9 mouse cellular contexts compared by ENCODE assay signal in genomic region chr10:4266931-4267310, GRCm38 (mm10). TPM values are rescaled to one million over a fixed set of nuclear protein-coding genes. Genes with fewer than 3 reads are reported as not detected.
DNase-seq lines count a peak whose midpoint lies in the region; ATAC-seq and TF ChIP-seq lines count a peak whose summit lies in the region.
"Had no signal": no experiment of that assay in that cellular context is flagged by ENCODE, and none has a peak within 500 bp of the region (broad histone marks: within the 10 kb centered on the region; RNA-seq: fewer than 3 reads in every experiment).

No protein-coding gene starts in this region.

- H3K79me2 ChIP-seq in heart, adult 2 months (replicated peaks; ENCODE audit: control insufficient read depth, insufficient read depth, low read length), result no peaks in the 10 kb centered on the region

- no peaks in the 10 kb centered on the region for H3K9me3 ChIP-seq in embryonic facial prominence, embryonic 15.5 days (replicated peaks)
- no peaks in the 10 kb centered on the region for H3K9me3 ChIP-seq in hindbrain, embryonic 12.5 days (replicated peaks)
- no peaks in the 10 kb centered on the region for H3K9me3 ChIP-seq in limb, embryonic 14.5 days (ENCODE audit: control insufficient read depth, low read length)
- H3K9me3 ChIP-seq in neural tube, embryonic 14.5 days (ENCODE audit: control insufficient read depth, low read length), result no peaks in the 10 kb centered on the region
- H3K9me3 ChIP-seq: G1E had no signal

- H3K4me2 ChIP-seq in embryonic facial prominence, embryonic 15.5 days (replicated peaks), result peak overlapping the region; percentile 97
- peak overlapping the region; percentile 83 for H3K4me2 ChIP-seq in hindbrain, embryonic 12.5 days (replicated peaks)
- peak overlapping the region; percentile 86 for H3K4me2 ChIP-seq in limb, embryonic 14.5 days (replicated peaks; ENCODE audit: low read depth, low read length, severe bottlenecking)
- peak overlapping the region; percentile 94 for H3K4me2 ChIP-seq in neural tube, embryonic 14.5 days (ENCODE audit: low read depth, low read length)

- no peak for TF ChIP-seq POLR2A in heart, adult 2 months (IDR thresholded peaks at IDR 0.05; ENCODE audit: insufficient read depth, low read depth, low read length)
- no peak for TF ChIP-seq POLR2A in limb, embryonic 14.5 days (IDR thresholded peaks at IDR 0.05; ENCODE audit: borderline replicate concordance, extremely low read depth, insufficient read depth, insufficient read length)

- peak overlapping the region; percentile 55 for H3K4me3 ChIP-seq in heart, adult 2 months
- H3K4me3 ChIP-seq in embryonic facial prominence, embryonic 15.5 days (replicated peaks), result peak overlapping the region; percentile 56
- peak overlapping the region; percentile 79 for H3K4me3 ChIP-seq in hindbrain, embryonic 12.5 days
- peak overlapping the region; percentile 67 for H3K4me3 ChIP-seq in limb, embryonic 14.5 days (replicated peaks; ENCODE audit: low read length)
- H3K4me3 ChIP-seq in neural tube, embryonic 14.5 days (ENCODE audit: low read depth, low read length), result peak overlapping the region; percentile 73

- no peaks in the 10 kb centered on the region for H3K4me1 ChIP-seq in heart, adult 2 months (ENCODE audit: control insufficient read depth, insufficient read depth, low read length)
- H3K4me1 ChIP-seq in embryonic facial prominence, embryonic 15.5 days, result peaks cover 17% of the 10 kb centered on the region
- 0 out of 2 replicates have a peak, but pooled peaks cover 11% of the 10 kb centered on the region for H3K4me1 ChIP-seq in hindbrain, embryonic 12.5 days
- H3K4me1 ChIP-seq in limb, embryonic 14.5 days (ENCODE audit: control insufficient read depth, insufficient read depth, low read length), result peaks cover 8% of the 10 kb centered on the region
- peaks cover 13% of the 10 kb centered on the region for H3K4me1 ChIP-seq in neural tube, embryonic 14.5 days (ENCODE audit: control insufficient read depth, insufficient read depth, low read length)

- H3K36me3 ChIP-seq in heart, adult 2 months (ENCODE audit: control insufficient read depth, insufficient read depth, low read length), result no peaks in the 10 kb centered on the region
- H3K36me3 ChIP-seq in embryonic facial prominence, embryonic 15.5 days, result no peaks in the 10 kb centered on the region
- H3K36me3 ChIP-seq in hindbrain, embryonic 12.5 days, result no peaks in the 10 kb centered on the region
- H3K36me3 ChIP-seq in limb, embryonic 14.5 days (ENCODE audit: control insufficient read depth, insufficient read depth, low read length), result no peaks in the 10 kb centered on the region
- no peaks in the 10 kb centered on the region for H3K36me3 ChIP-seq in neural tube, embryonic 14.5 days (ENCODE audit: control insufficient read depth, insufficient read depth, low read length)
- H3K36me3 ChIP-seq: G1E had no signal

- peak; percentile 39 for ATAC-seq in embryonic facial prominence, embryonic 15.5 days (ENCODE audit: insufficient number of reproducible peaks, low FRiP score, low TSS enrichment, low read depth)
- peak; percentile 60 for ATAC-seq in hindbrain, embryonic 12.5 days (ENCODE audit: low FRiP score)
- ATAC-seq in limb, embryonic 14.5 days (ENCODE audit: low FRiP score, low read depth), result no peak
- ATAC-seq in neural tube, embryonic 14.5 days (ENCODE audit: low read depth), result peak; percentile 56
- no peak for ATAC-seq in megakaryocyte-erythroid progenitor cell, adult 5-6 weeks (replicated peaks; ENCODE audit: low FRiP score, low TSS enrichment, poor library complexity, severe bottlenecking)

- no peaks in the 10 kb centered on the region for H3K27me3 ChIP-seq in heart, adult 2 months (ENCODE audit: control insufficient read depth, insufficient read depth, low read length)
- no peaks in the 10 kb centered on the region; the same call in 1 of the 2 replicates for H3K27me3 ChIP-seq in embryonic facial prominence, embryonic 15.5 days
- H3K27me3 ChIP-seq in hindbrain, embryonic 12.5 days, result no peaks in the 10 kb centered on the region
- H3K27me3 ChIP-seq in limb, embryonic 14.5 days (ENCODE audit: control insufficient read depth, insufficient read depth, low read length), result no peaks in the 10 kb centered on the region
- no peaks in the 10 kb centered on the region for H3K27me3 ChIP-seq in neural tube, embryonic 14.5 days (ENCODE audit: control insufficient read depth, insufficient read depth, low read length)

- no peak for TF ChIP-seq CTCF in heart, adult 2 months (IDR thresholded peaks at IDR 0.05)

- intact Hi-C loops in heart, adult 2 months (cut with DNase I), result loop anchor here (5.0 kb wide), 1 partner anchor 65 kb away; no protein-coding TSS in a partner anchor

- WGBS in heart, adult 2 months, result 6% methylated on average over 11 of the region's 11 CpGs
- WGBS in embryonic facial prominence, embryonic 15.5 days, result 2% methylated on average over 11 of the region's 11 CpGs
- WGBS in hindbrain, embryonic 12.5 days, result 2% methylated on average over 11 of the region's 11 CpGs
- WGBS in limb, embryonic 14.5 days, result 3% methylated on average over 11 of the region's 11 CpGs
- 0% methylated on average over 11 of the region's 11 CpGs for WGBS in neural tube, embryonic 14.5 days

- TF ChIP-seq EP300 in heart, adult 2 months (IDR thresholded peaks at IDR 0.05; ENCODE audit: insufficient read depth, low read depth, low read length), result no peak

- peak; percentile 27 to 50 for DNase-seq in heart, adult 2 months
- DNase-seq in heart, adult 9 months (ENCODE audit: low spot score in 2 of 2), result no peak
- peak; percentile 42 for DNase-seq in R1 (ENCODE audit: low read depth, low spot score)
- peak; percentile 5 for DNase-seq in limb, embryonic 14.5 days (ENCODE audit: low spot score)

- peak overlapping the region; percentile 40 for H3K9ac ChIP-seq in heart, adult 2 months (ENCODE audit: low read depth, low read length)
- peak overlapping the region; percentile 41 for H3K9ac ChIP-seq in embryonic facial prominence, embryonic 15.5 days
- peak overlapping the region; percentile 89 for H3K9ac ChIP-seq in hindbrain, embryonic 12.5 days
- peak overlapping the region; percentile 70 for H3K9ac ChIP-seq in limb, embryonic 14.5 days (ENCODE audit: low read depth, low read length, severe bottlenecking)
- H3K9ac ChIP-seq in neural tube, embryonic 14.5 days (replicated peaks; ENCODE audit: low read depth, low read length), result peak overlapping the region; percentile 83

- H3K27ac ChIP-seq in heart, adult 2 months, result peak overlapping the region; percentile 72
- H3K27ac ChIP-seq in embryonic facial prominence, embryonic 15.5 days (replicated peaks), result no peak overlapping the region
- peak overlapping the region; percentile 86 for H3K27ac ChIP-seq in hindbrain, embryonic 12.5 days
- H3K27ac ChIP-seq in limb, embryonic 14.5 days (replicated peaks; ENCODE audit: low read depth, low read length), result no peak overlapping the region
- H3K27ac ChIP-seq in neural tube, embryonic 14.5 days (ENCODE audit: low read depth, low read length), result peak overlapping the region; percentile 65

RNA-seq across cellular contexts. Expression of gene Akap12, which starts 0.7 kb away (rescaled TPM):
- 10 to 100 TPM; 17.4 to 28.0 TPM for total RNA-seq in heart, adult 2 months (2021)
- 7.5 and 13.0 TPM in 2 replicates for polyA plus RNA-seq in heart, adult 2 months (2012; rRNA removed)
- 39.6 and 41.3 TPM in 2 replicates for polyA plus RNA-seq in embryonic facial prominence, embryonic 15.5 days (2015; fragmentation: Nextera tagmentation; extraction: Ambion mirVana)
- 107 and 116 TPM in 2 replicates for polyA plus RNA-seq in hindbrain, embryonic 12.5 days (2016; fragmentation: Nextera tagmentation; extraction: Ambion mirVana)
- 25.4 and 41.0 TPM in 2 replicates for polyA plus RNA-seq in limb, embryonic 14.5 days (2012; rRNA removed)
- polyA plus RNA-seq in limb, embryonic 14.5 days (2014; fragmentation: Nextera tagmentation; extraction: Ambion mirVana), result 41.0 and 42.2 TPM in 2 replicates
- polyA plus RNA-seq in neural tube, embryonic 14.5 days (2014; fragmentation: Nextera tagmentation; extraction: Ambion mirVana), result 30.6 and 65.3 TPM in 2 replicates
- total RNA-seq in megakaryocyte-erythroid progenitor cell, adult 5-6 weeks (2014; fragmentation: Nextera tagmentation), result 3.9 TPM in 1 of 2 replicates, not detected in the other
- 0.09 TPM in 1 of 2 replicates, not detected in the other for total RNA-seq in megakaryocyte-erythroid progenitor cell, adult 5-6 weeks (2017)
- polyA plus RNA-seq: G1E had no signal

Comparison
In these comparisons a context has a peak if more than half of its experiments do, and no peak if none do; other contexts are left out.
1. DNase-seq: peak in heart, adult 2 months (2 of 2), R1 (single experiment) and limb, embryonic 14.5 days (single experiment); none in heart, adult 9 months (0 of 2).
2. H3K27ac ChIP-seq: peak in heart, adult 2 months (single experiment), hindbrain, embryonic 12.5 days (single experiment) and neural tube, embryonic 14.5 days (single experiment); none in embryonic facial prominence, embryonic 15.5 days (single experiment) and limb, embryonic 14.5 days (single experiment).
3. ATAC-seq: peak in embryonic facial prominence, embryonic 15.5 days (single experiment), hindbrain, embryonic 12.5 days (single experiment) and neural tube, embryonic 14.5 days (single experiment); none in limb, embryonic 14.5 days (single experiment) and megakaryocyte-erythroid progenitor cell, adult 5-6 weeks (single experiment).
4. Peak in every context shown above with its lines, with median percentiles within 50 percentile points of each other: H3K4me3 ChIP-seq, H3K9ac ChIP-seq and H3K4me2 ChIP-seq.